Mouse (Mus musculus): ENCODE measurements at regions not wholly inside any gene's neighbourhood (a gene's known extent, or its start where the extent isn't known, plus 50 kb on each side); places are given as distances from the start of the nearest gene placed in this dataset.

DNA sequence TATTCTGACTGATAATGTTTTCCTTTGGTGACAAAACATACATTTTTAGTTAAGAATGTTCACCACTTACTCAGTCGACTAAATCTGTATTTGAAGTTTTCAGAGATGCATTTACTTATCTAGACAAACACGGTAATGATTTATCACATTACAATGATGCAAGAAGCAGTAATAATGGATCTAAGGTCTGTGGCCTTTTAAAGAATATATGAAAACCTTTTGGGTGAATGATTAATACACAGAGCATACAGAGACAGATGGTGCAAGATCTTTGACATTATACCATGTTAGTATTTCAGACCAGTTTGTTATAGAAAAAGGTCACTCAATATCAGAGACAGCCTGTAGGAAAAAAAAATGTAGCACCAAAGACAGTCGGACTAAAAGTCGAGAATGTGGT is 1004.2 kb upstream of the Ncam2 start:
- no peak for DNase-seq

DNA sequence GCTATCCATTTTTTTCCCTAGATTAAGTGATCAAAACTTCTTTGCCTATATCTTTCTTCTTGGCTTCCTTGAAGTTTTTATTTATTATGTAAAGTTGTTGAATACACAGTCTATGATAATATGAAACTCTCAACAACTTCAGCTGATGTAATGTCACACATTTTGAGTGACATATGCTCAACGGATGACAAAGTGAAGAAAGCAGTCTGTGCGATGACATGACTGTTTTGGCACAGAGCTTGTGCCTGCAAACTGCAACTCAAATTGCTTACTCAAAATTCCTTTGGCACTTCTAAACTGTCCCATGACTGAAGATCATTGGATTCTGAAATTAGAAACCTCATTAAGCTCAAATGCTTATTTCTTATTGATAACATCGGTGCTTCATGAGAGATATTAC is 997.7 kb upstream of the Ncam2 start:
- no peak for DNase-seq

DNA sequence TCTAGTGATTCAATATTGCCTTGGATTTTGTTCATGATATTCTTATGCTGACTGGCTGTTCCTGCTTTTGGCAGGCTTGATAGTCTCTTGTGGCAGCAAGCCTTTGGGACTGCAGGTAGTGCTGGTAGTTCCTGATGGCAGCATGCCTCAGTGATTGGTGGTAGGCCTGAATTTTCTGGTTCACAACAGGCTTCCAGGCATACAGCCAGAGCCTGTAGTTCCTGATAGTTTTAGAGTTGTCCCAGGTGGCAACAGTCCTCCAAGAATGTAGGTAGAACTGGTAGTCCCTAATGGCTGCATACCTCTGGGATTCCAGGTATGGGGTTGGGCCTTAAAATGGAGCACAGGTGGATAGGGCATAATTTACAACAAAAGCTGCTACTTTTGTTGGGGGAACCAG is 987.7 kb upstream of the Ncam2 start:
- DNase-seq: no peak

DNA sequence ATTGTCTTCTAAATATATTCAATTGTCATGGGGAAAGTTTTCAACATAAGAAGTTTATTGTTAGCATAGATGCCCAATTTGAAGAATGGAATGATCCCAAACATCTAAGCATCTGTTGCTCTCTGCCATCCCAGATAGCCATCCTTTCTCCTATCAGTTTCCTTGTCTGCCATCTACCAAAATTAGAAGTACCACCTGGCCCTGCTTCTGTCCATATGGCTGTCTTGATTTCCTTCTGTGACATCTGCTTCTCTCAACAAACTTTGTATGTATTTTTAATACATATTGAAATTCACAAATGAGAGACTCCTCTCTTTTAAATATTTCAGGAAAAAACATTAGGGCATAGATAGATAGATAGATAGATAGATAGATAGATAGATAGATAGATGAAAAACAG is 945.1 kb upstream of the Ncam2 start:
- no peak for DNase-seq

DNA sequence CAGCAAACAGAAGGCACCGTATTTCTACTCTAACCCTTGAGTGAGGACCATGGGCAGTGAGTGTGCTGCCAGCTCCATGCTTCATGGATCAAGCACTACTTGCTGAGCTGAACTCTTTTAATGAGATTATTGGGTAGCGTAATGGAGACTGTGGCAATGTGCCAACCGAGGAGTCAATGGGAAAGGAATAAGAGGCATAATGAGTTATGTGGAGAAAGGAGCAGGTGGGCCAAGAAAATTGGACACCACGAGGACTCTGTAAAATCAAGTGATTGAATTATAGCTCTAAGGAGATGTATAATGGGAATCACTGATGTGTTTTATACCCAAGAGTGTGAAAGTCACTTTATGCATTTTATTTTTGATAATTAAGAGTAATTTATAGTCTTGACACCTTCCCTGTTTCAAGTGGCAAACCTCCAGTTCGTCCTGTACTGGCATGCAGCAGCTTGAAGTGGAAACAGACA is 934.3 kb upstream of the Ncam2 start:
- peak; percentile 7 for DNase-seq

DNA sequence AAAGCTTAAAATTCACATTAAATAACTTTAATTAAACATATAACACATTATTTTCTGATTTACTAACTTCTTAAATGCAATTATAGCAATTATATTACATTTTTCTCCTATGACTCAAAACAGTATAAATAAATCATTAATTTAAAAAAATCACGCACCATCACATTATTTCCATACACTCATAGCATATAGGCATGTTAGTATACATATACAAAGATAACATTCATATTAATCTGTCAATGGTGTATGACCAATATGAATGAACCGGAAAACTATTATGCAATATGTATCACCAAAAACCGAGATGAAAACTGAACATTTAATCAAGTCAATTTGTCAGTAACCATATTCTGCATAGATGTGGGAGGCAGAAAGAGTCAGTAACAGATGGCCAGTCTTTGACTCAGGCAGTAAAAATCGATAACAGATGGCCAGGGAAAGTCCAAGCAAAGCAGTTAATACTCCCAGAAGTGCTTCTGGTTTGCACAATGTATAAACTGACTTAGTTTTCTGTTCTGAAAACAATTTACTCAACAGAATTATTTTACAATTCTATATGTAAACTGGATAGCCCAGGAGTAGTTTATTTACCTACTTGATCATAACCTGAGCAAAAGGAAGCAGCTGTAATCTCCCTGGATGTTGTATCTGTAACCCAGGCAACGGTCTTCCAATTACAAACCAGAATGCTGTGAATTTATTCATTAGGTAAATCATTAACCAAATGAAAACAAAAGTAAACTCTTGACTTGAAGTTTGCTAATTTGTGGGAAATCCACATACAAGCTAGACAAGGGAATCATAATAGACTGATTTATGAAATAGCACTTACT is 928.0 kb upstream of the Ncam2 start:
- no peak for DNase-seq

All from kidney, postnatal 10 days (tissue).